Mouse (Mus musculus) left cerebral cortex, adult 6 months (tissue): ENCODE data around the gene Mfsd2a. TPM values are rescaled to one million over a fixed set of nuclear protein-coding genes. Genes with fewer than 3 reads are reported as not detected.

Source experiments
- long read RNA-seq, 2 experiments: library from polyadenylated mRNA; unstranded; transcript quantifications; one replicate each; pipeline ENCODE4 v2.0.0; 2019 to 2020
- polyA plus RNA-seq: library from polyadenylated mRNA; unstranded; fragments of <200 nt; fragmentation: Nextera tagmentation; gene quantifications from 2 replicates; pipeline ENCODE4 v1.2.3, GENCODE M21; 2021

Gene Mfsd2a
- 15.0 TPM in 2 replicates for polyA plus RNA-seq
- long read RNA-seq, experiment 1, transcript Mfsd2a-201 (14 exons, 2,151 nt), result major isoform, 59 of 79 reads
- long read RNA-seq, experiment 1, partial matches to known transcripts, result 5 of 79 reads
- long read RNA-seq, experiment 1, other reads (novel, unspliced or antisense), result 15 of 79 reads
- long read RNA-seq, experiment 2, transcript Mfsd2a-201 (14 exons, 2,151 nt), result major isoform, 15 of 28 reads
- long read RNA-seq, experiment 2, partial matches to known transcripts, result 6 of 28 reads
- long read RNA-seq, experiment 2, other reads (novel, unspliced or antisense), result 7 of 28 reads

DNA sequence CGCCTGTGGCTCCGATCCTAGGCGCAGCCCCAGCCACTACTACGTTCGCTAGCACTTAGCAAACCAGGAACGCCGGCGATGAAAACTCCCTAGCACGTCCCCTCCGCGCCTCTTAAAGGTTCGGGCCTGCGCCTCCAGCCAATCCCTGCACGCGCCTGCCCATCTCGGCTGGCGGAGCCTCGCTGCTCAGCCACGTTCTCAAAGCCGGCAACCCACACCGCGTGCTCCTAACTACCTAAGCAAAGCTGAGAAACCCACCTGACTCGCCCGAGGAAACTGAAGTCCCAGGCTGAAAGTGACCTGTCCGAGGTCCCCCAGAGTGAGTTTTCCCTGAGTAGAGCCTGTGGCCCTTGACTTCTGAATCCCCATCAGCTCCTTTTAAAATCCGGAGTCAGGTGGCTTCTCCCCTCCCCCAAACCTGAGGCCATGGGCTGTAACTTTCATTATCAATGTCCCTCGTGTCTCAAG is at the start of gene Mfsd2a:
TSS of gene Mfsd2a (minus strand) at position 89 of the 468 bp plus-strand sequence.

DNA sequence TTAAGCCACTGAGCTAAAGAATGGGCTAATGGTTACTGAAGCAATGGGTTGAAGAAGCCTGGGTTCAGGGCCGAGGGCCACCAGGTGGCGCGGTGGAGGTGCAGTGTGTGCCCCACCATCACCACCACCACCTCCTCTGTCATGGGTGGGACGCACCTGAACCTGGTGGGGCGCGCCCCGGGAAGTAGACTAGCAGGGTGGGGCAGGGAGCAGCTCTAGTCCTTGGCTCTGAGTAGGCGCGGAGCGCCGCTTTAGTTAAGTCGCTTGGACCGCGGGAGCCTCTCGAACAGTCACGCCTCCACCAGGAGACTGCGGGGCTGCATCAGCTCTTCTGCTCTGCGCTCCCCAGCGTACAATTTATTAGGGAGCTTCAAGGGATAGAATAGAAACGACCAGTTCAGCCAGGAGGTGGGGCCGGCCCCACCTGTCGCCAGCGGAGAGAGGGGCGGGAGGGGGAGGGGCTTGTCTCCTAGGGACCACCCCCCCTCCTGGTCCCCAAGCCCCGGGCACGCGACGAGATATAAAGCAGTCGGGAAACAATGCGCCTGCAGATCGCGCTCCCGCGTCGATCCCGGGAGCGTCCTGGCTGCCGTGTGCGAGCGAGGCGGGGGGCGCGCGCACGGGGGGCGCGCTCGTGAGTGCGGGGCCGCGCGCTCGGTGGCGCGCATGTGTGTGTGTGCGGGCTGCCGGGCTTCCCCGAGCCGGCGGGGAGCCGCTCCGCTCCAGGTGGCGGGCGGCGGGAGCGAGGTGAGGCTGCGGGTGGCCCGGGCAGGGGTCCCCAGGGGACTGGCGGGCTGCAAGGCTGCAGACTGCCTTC is 34.6 kb upstream of the Mfsd2a start, which contains the start of gene Mycl:
TSS of gene Mycl (plus strand) at position 249 of the 817 bp plus-strand sequence.

Other genes starting within 250 kb of the Mfsd2a start
- 97.0 and 103 TPM in 2 replicates for gene Ppt1, start 124.9 kb downstream of the Mfsd2a start, polyA plus RNA-seq
- 20.4 and 50.3 TPM in 2 replicates for gene Cap1, start 75.1 kb downstream of the Mfsd2a start, polyA plus RNA-seq
- 3.0 and 6.6 TPM in 2 replicates for gene Mycl, start 34.5 kb upstream of the Mfsd2a start, polyA plus RNA-seq
- gene Trit1, start 55.4 kb upstream of the Mfsd2a start, polyA plus RNA-seq, result 4.4 and 5.9 TPM in 2 replicates
- gene Bmp8b, start 144.0 kb upstream of the Mfsd2a start, polyA plus RNA-seq, result 0.05 TPM in 1 of 2 replicates, not detected in the other
- 0.23 and 0.29 TPM in 2 replicates for gene Oxct2b, start 155.1 kb upstream of the Mfsd2a start, polyA plus RNA-seq
- 31.6 and 41.4 TPM in 2 replicates for gene Ppie, start 178.8 kb upstream of the Mfsd2a start, polyA plus RNA-seq
- gene Hpcal4, start 222.0 kb upstream of the Mfsd2a start, polyA plus RNA-seq, result 373 and 439 TPM in 2 replicates
- gene Nt5c1a, start 240.3 kb upstream of the Mfsd2a start, polyA plus RNA-seq, result 5.9 and 10.0 TPM in 2 replicates